Mouse (Mus musculus): ENCODE measurements at regions not wholly inside any gene's neighbourhood (a gene's known extent, or its start where the extent isn't known, plus 50 kb on each side); places are given as distances from the start of the nearest gene placed in this dataset.
"Not testable (repeated sequence)": the region's sequence is repeated elsewhere in the genome, so short reads cannot be mapped to it uniquely, and the experiment has no call there.

DNA sequence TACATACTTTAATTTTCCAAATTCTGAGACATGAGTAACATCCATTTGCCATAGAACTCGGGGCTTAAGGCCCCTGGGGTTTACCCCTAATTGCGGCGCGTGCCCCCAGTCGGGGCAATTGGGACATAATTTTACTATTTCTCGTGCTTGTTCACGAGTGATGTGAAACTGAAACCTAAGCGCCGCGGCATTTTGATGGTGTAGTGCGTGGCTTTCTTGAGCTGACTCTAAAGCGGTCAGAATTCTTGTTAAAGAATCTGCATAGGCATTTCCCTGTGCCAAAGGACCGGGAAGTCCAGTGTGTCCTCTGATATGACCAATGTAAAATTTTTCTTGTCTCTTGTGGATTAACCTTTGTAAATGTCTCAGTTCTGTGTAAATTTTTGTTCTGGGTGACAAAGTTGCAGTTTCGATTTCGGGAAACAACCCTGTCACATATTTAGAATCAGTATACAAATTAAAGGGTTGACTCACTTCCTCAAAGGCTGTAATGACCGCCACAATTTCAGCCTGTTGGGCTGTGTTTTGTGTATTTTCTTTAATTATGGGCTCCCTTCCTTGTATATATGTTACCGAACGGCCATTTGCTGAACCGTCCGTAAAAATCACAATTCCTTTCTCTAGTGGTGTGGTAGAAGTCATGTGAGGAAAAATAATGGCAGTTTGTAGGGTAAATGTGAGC, 1037.6 kb upstream of the Sel1l start:
- DNase-seq (ENCODE audit: extremely low read depth, low read depth): not testable (repeated sequence)

- not testable (repeated sequence) for DNase-seq (ENCODE audit: extremely low read depth, low read depth)
These were observed 1035.1 kb upstream of the Sel1l start for GRCm38 (mm10) chr12:92884014-92884413.

- not testable (repeated sequence) for DNase-seq (ENCODE audit: extremely low read depth, low read depth)
These were observed 1034.1 kb upstream of the Sel1l start for GRCm38 (mm10) chr12:92883091-92883490.

- not testable (repeated sequence) for DNase-seq (ENCODE audit: extremely low read depth, low read depth)
These were observed 1033.6 kb upstream of the Sel1l start for GRCm38 (mm10) chr12:92882540-92882939.

GRCm38 (mm10) chr12:92873602-92874001, 1024.6 kb upstream of the Sel1l start:
- DNase-seq (ENCODE audit: extremely low read depth, low read depth): no peak

DNA sequence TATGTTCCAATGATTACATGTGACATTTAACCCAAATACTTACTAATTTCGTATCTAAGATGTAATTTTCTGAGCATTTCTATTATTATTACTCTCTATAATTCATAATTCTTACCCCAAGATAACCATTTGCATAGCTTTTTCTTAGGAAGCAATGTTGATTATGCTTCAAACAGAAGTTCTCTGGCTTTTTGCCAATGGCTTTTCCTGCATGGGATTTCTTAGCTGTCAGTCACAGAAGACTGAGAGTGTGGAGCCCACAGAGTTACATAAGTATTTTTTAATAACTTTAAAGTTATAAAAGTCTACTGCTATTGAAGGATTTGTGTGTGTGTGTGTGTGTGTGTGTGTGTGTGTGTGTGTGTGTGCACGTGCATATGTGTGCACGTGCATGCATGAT, 1020.4 kb upstream of the Sel1l start:
- no peak for DNase-seq (ENCODE audit: extremely low read depth, low read depth)

DNA sequence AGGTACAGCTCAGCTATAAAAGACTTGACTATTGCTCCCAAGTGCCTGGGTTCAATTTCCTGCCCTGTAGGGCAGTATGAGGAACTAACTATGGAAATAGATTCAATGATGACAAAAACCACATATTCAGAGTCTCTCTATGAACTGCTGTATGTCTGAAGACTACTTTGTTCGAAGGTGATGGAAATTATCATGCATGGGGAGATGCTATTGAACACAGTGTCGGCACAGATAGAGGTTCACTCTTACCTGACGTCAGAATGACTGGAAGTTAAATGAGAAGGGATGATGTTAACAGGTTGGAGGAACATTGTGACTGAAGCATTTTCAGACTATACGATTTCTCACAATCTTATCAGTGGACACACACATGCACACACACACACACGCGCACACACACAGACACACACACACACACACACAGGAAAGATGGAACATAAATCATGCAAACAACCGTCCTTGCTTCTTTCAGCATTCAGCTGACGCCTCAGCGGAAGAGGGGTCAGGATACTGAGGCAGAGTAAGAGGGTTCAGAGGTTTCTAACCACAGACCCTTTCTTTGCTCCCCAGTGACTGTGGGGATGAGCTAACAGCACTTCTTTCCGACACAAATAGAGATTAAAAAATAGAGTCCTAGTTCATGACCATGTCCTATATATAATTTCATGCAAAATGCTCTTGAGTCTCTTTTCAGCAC, 974.3 kb upstream of the Sel1l start:
- DNase-seq (ENCODE audit: extremely low read depth, low read depth): no peak

GRCm38 (mm10) chr12:92818610-92819009, 969.7 kb upstream of the Sel1l start:
- DNase-seq (ENCODE audit: extremely low read depth, low read depth): no peak

GRCm38 (mm10) chr12:92801121-92801520, 952.2 kb upstream of the Sel1l start:
- DNase-seq (ENCODE audit: extremely low read depth, low read depth): no peak

DNA sequence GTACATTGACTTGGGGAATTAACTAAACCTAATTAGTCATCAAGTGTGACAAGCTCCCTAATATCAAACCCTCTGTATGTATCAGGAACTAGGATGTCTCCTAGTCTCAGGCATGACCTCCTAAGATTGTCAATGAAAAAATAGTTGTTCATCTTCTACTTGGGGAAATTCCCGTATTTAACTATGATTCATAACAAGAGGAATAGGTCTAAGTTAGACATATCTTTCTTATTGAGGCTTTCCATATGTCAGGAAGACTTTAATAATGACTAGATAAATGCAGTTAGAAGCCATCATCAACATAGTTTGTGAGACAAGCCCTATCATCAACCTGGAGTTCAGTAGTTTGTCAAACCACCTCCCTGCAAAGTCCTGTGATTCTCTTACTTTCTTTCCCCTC, 934.4 kb upstream of the Sel1l start:
- no peak for DNase-seq (ENCODE audit: extremely low read depth, low read depth)

GRCm38 (mm10) chr12:92779695-92780292, 930.8 kb upstream of the Sel1l start:
- no peak for DNase-seq (ENCODE audit: extremely low read depth, low read depth)

GRCm38 (mm10) chr12:92775668-92776067, 926.7 kb upstream of the Sel1l start:
- no peak for DNase-seq (ENCODE audit: extremely low read depth, low read depth)

DNA sequence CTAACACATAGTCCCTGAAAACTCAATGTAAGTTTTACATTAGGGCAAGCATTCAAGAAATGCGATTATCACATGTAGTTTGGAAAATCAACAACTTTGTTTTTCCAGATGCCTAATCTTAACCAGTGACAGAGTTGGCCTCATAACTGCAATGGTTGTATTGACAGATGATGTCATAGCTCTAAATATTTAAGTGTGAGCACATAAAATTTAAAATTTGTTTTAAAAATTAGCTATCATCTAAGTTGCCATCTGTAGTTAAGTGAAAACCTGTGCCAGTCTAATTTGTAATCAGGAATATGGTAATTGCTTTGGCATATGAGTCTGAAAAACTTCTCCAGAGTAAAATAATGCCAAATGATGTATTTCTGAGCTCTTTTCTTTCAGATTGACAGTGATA, 899.6 kb upstream of the Sel1l start:
- no peak for DNase-seq (ENCODE audit: extremely low read depth, low read depth)

DNA sequence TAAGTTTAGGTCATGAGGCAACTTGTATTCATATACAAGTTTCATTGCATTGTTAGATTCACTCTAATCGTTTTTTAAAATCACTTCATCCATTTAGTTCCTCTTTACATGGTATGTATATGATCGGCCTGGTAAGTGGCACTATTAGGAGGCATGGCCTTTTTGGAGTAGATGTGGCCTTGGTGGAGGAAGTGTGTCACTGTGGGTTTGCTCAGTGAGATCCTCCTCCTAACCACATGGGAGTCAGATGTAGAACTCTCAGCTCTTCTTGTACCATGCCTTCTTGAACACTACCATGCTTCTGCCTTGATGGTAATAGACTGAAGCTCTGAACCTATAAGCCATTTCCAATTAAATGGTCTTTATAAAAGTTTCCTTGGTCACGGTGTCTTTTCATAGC, 891.9 kb upstream of the Sel1l start:
- no peak for DNase-seq (ENCODE audit: extremely low read depth, low read depth)

DNA sequence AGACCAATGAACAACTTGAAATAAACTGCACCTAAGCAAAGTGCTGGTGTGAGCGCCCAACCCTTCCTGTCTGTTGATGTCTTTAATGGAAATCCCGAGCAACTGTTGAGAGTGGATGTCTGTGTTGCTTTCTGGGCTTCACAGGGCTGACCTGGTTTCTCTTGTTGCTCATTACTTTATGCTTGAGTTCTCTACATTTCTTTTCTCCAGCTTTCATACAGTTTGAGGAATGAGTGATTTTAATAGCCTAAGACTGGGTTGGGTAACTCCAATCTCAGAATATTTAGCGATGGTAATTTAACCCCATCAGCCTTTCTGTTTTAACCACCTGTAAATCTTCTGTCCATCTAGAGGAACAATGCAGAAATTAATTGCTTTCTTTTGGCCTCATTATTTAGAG, 890.2 kb upstream of the Sel1l start:
- no peak for DNase-seq (ENCODE audit: extremely low read depth, low read depth)

DNA sequence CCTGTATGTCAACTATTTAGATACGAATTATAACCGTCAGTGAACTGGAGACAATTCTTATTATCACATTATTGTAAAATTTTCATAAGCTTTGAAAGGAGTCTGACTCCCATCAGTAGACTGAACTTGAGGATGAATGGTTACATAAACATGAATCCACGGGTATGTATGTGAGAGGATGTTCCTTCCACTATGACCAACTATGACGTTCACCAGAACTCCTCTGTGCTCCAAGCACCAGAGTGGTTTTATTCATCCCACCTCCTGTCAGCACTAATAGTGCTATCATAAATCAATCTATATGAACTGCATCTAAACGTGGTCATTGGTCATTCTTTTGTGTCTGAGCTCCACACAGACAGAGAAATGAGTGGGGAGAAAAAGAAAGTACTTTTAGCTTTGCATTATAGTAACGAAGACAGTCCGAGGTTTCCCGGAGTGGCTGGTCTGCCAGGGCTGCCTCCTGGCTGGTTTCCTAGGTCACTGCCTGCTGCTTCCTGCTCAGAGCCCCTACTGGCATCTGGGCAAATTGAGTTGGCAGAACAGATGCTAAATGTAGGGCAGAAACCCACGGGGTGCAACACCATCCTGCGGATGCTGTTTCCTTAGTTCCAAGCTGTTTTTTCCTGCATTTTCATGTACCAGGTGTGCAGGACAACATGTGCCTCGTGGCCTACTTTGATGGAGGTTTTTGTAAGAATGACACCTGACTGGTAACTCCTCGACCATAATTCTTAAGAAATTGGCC, 888.8 kb upstream of the Sel1l start:
- DNase-seq (ENCODE audit: extremely low read depth, low read depth): no peak

- no peak for DNase-seq (ENCODE audit: extremely low read depth, low read depth)
These were observed 874.1 kb upstream of the Sel1l start for GRCm38 (mm10) chr12:92723022-92723421.

DNA sequence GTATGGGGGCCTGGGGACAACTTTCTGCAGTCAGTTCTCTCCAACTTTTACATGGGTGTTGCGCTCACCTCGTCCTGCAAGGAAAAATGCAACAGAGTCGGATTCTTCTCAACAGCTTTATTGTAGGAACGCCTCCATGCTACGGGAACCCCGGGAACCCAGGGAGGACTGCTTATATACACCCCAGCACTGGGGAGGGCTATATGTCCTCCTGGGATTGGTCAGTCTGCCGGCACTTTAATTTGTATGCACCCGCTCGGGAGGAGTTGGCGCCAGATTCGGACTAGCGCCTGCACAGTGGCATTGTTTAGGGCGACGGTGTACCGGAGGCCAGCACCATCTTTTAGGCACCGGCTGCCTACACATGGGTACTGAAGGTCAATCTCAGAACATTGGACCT, 864.5 kb upstream of the Sel1l start:
- DNase-seq (ENCODE audit: extremely low read depth, low read depth): no peak

GRCm38 (mm10) chr12:92708466-92708865, 859.5 kb upstream of the Sel1l start:
- no peak for DNase-seq (ENCODE audit: extremely low read depth, low read depth)

GRCm38 (mm10) chr12:92703731-92704130, 854.8 kb upstream of the Sel1l start:
- DNase-seq (ENCODE audit: extremely low read depth, low read depth): no peak

GRCm38 (mm10) chr12:92692956-92693355, 844.0 kb upstream of the Sel1l start:
- no peak for DNase-seq (ENCODE audit: extremely low read depth, low read depth)

- DNase-seq (ENCODE audit: extremely low read depth, low read depth): no peak
These were observed 823.4 kb upstream of the Sel1l start for GRCm38 (mm10) chr12:92672396-92672795.

All from MEL-GATA-1-ER (cell line).